Mouse (Mus musculus): ENCODE results near the gene Mllt1. TPM values are rescaled to one million over a fixed set of nuclear protein-coding genes. Genes with fewer than 3 reads are reported as not detected.
A peak's percentile ranks its signal among the peaks of the same experiment; 100 is the strongest.

Gene Mllt1
- total and polyA plus RNA-seq, 3 experiments: 17.1 to 40.4 (median 20.3) TPM

- peaks cover 31% of the 10 kb centered on the region for H3K79me2 ChIP-seq (replicated peaks; ENCODE audit: control insufficient read depth, extremely low read depth, insufficient read depth, poor library complexity, severe bottlenecking)
- no peak overlapping the region for H3K4me2 ChIP-seq (ENCODE audit: insufficient read depth, low read depth, poor library complexity, severe bottlenecking)
- H3K9me3 ChIP-seq (replicated peaks; ENCODE audit: low read length): no peaks in the 10 kb centered on the region
- H3K27ac ChIP-seq (ENCODE audit: insufficient read depth, low read depth): no peak overlapping the region
- H3K9ac ChIP-seq (ENCODE audit: insufficient read depth, low read depth): no peak overlapping the region
- in situ Hi-C loops (cut with MboI; ENCODE audit: low pct_ligation_motif_present, low pct_unique_long_range_greater_than_20kb, low sequenced_read_pairs) (no loop called here), dilution Hi-C loops (cut with MboI; ENCODE audit: extremely low pct_ligation_motif_present, extremely low pct_unique_long_range_greater_than_20kb, low sequenced_read_pairs) (no loop called here)
- no peak for DNase-seq (ENCODE audit: extremely low read depth)
- H3K4me1 ChIP-seq (ENCODE audit: control insufficient read depth in 1 of 2, insufficient read depth in 2 of 2): peaks cover 11 to 31% of the 10 kb centered on the region in 2 experiments
- peaks cover 9% of the 10 kb centered on the region for H3K27me3 ChIP-seq (replicated peaks)
- TF ChIP-seq ZC3H11A (IDR thresholded peaks at IDR 0.05; ENCODE audit: low read depth, low read length) (no peak), SIN3A (IDR thresholded peaks at IDR 0.05; ENCODE audit: low read length) (no peak), ZNF384 (IDR thresholded peaks at IDR 0.05; ENCODE audit: low read depth, low read length) (no peak), RCOR1 (conservative IDR thresholded peaks at IDR 0.05; ENCODE audit: low read depth, low read length) (no peak), MYC (IDR thresholded peaks at IDR 0.05; ENCODE audit: low read depth, low read length) (no peak), ZKSCAN1 (IDR thresholded peaks at IDR 0.05; ENCODE audit: borderline replicate concordance, low read depth, low read length) (no peak), KAT2A (IDR thresholded peaks at IDR 0.05; ENCODE audit: insufficient replicate concordance, low read length) (no peak)
- no peak overlapping the region for H3K4me3 ChIP-seq (replicated peaks in 1 of 3; ENCODE audit: low read depth in 2 of 3, low read length in 2 of 3, poor library complexity in 1 of 3)
- H3K36me3 ChIP-seq (replicated peaks in 1 of 2; ENCODE audit: control insufficient read depth in 1 of 2, insufficient read depth in 1 of 2, low read length in 1 of 2): peaks cover 6 to 22% of the 10 kb centered on the region in 2 experiments
Observed at GRCm38 (mm10) chr17:56936731-56937130, 1.5 kb upstream of the Mllt1 start.

- Histone ChIP-seq H3K9ac (ENCODE audit: insufficient read depth, low read depth) (peak overlapping the region; percentile 84), H3K27ac (ENCODE audit: insufficient read depth, low read depth) (peak overlapping the region; percentile 43; the same call in 1 of the 2 replicates)
- dilution Hi-C loops (cut with MboI; ENCODE audit: extremely low pct_ligation_motif_present, extremely low pct_unique_long_range_greater_than_20kb, low sequenced_read_pairs): no loop called here
Observed at GRCm38 (mm10) chr17:56934545-56935330, 477 bp downstream of the Mllt1 start.

GRCm38 (mm10) chr17:56933395-56933794 lies 1.8 kb downstream of the Mllt1 start:
- Histone ChIP-seq H3K9me3 (replicated peaks; ENCODE audit: low read length) (no peaks in the 10 kb centered on the region), H3K79me2 (replicated peaks; ENCODE audit: control insufficient read depth, extremely low read depth, insufficient read depth, poor library complexity, severe bottlenecking) (peaks cover 46% of the 10 kb centered on the region), H3K4me3 (replicated peaks in 1 of 3; ENCODE audit: low read depth in 2 of 3, low read length in 2 of 3, poor library complexity in 1 of 3) (no peak overlapping the region), H3K36me3 (replicated peaks in 1 of 2; ENCODE audit: control insufficient read depth in 1 of 2, insufficient read depth in 1 of 2, low read length in 1 of 2) (peaks cover 6 to 51% of the 10 kb centered on the region in 2 experiments), H3K9ac (ENCODE audit: insufficient read depth, low read depth) (no peak overlapping the region), H3K4me1 (ENCODE audit: control insufficient read depth in 1 of 2, insufficient read depth in 2 of 2) (peaks cover 17 to 58% of the 10 kb centered on the region in 2 experiments), H3K27ac (ENCODE audit: insufficient read depth, low read depth) (no peak overlapping the region), H3K4me2 (ENCODE audit: insufficient read depth, low read depth, poor library complexity, severe bottlenecking) (0 out of 2 replicates have a peak overlapping the region, but pooled peaks have one; percentile 30), H3K27me3 (replicated peaks) (peaks cover 5% of the 10 kb centered on the region)
- in situ Hi-C loops (cut with MboI; ENCODE audit: low pct_ligation_motif_present, low pct_unique_long_range_greater_than_20kb, low sequenced_read_pairs) (no loop called here), dilution Hi-C loops (cut with MboI; ENCODE audit: extremely low pct_ligation_motif_present, extremely low pct_unique_long_range_greater_than_20kb, low sequenced_read_pairs) (no loop called here)
- no peak for DNase-seq (ENCODE audit: extremely low read depth)
- no peak for TF ChIP-seq RAD21 (IDR thresholded peaks at IDR 0.05; ENCODE audit: low read depth, low read length)
- TF ChIP-seq UBTF (IDR thresholded peaks at IDR 0.05; ENCODE audit: low read depth, low read length): no peak
- TF ChIP-seq ETS1 (conservative IDR thresholded peaks at IDR 0.05; ENCODE audit: low read depth, low read length): no peak
- TF ChIP-seq MAZ (IDR thresholded peaks at IDR 0.05; ENCODE audit: low read depth, low read length): no peak
- no peak for TF ChIP-seq CHD2 (IDR thresholded peaks at IDR 0.05; ENCODE audit: low read length)
- TF ChIP-seq ZMIZ1 (IDR thresholded peaks at IDR 0.05; ENCODE audit: low read depth, low read length): no peak
- TF ChIP-seq BHLHE40 (IDR thresholded peaks at IDR 0.05; ENCODE audit: low read depth, low read length): no peak
- no peak for TF ChIP-seq MAX (IDR thresholded peaks at IDR 0.05; ENCODE audit: low read length)
- no peak for TF ChIP-seq TBP (conservative IDR thresholded peaks at IDR 0.05; ENCODE audit: low read depth, low read length)
- no peak for TF ChIP-seq CHD1 (IDR thresholded peaks at IDR 0.05; ENCODE audit: low read depth, low read length)
- TF ChIP-seq POLR2AphosphoS2 (IDR thresholded peaks at IDR 0.05; ENCODE audit: low read depth, low read length): no peak
- TF ChIP-seq NELFE (IDR thresholded peaks at IDR 0.05; ENCODE audit: low read depth, low read length): no peak
- TF ChIP-seq JUN (IDR thresholded peaks at IDR 0.05; ENCODE audit: insufficient read depth, low read depth, low read length): no peak
- TF ChIP-seq MYC (IDR thresholded peaks at IDR 0.05; ENCODE audit: low read depth, low read length): no peak
- no peak for TF ChIP-seq JUND (conservative IDR thresholded peaks at IDR 0.05; ENCODE audit: low read depth, low read length)
- no peak for TF ChIP-seq POLR2A (IDR thresholded peaks at IDR 0.05; ENCODE audit: low read depth, low read length)

More at GRCm38 (mm10) chr17:56934545-56935330, 477 bp downstream of the Mllt1 start:
- H3K27me3 ChIP-seq (replicated peaks): peaks cover 9% of the 10 kb centered on the region
- in situ Hi-C loops (cut with MboI; ENCODE audit: low pct_ligation_motif_present, low pct_unique_long_range_greater_than_20kb, low sequenced_read_pairs): no loop called here
- peaks cover 45% of the 10 kb centered on the region for H3K79me2 ChIP-seq (replicated peaks; ENCODE audit: control insufficient read depth, extremely low read depth, insufficient read depth, poor library complexity, severe bottlenecking)
- peaks cover 17 to 51% of the 10 kb centered on the region in 2 experiments for H3K4me1 ChIP-seq (ENCODE audit: control insufficient read depth in 1 of 2, insufficient read depth in 2 of 2)
- peak overlapping the region; percentile 74 for H3K4me2 ChIP-seq (ENCODE audit: insufficient read depth, low read depth, poor library complexity, severe bottlenecking)
- peak overlapping the region; percentile 73 to 99 (median 98) for H3K4me3 ChIP-seq (replicated peaks in 1 of 3; ENCODE audit: low read depth in 2 of 3, low read length in 2 of 3, poor library complexity in 1 of 3)
- TF ChIP-seq SMC3 (IDR thresholded peaks at IDR 0.05; ENCODE audit: low read depth, low read length) (no peak), MYC (IDR thresholded peaks at IDR 0.05; ENCODE audit: low read depth, low read length) (0 out of 2 replicates have a peak, but pooled peaks have one; percentile 17), CHD2 (IDR thresholded peaks at IDR 0.05; ENCODE audit: low read length) (peak; percentile 93), KAT2A (IDR thresholded peaks at IDR 0.05; ENCODE audit: insufficient replicate concordance, low read length) (no peak), UBTF (IDR thresholded peaks at IDR 0.05; ENCODE audit: low read depth, low read length) (no peak), RAD21 (IDR thresholded peaks at IDR 0.05; ENCODE audit: low read depth, low read length) (no peak), SIN3A (IDR thresholded peaks at IDR 0.05; ENCODE audit: low read length) (peak; percentile 36; the same call in 1 of the 2 replicates), ZC3H11A (IDR thresholded peaks at IDR 0.05; ENCODE audit: low read depth, low read length) (no peak)
- peaks cover 6 to 39% of the 10 kb centered on the region in 2 experiments for H3K36me3 ChIP-seq (replicated peaks in 1 of 2; ENCODE audit: control insufficient read depth in 1 of 2, insufficient read depth in 1 of 2, low read length in 1 of 2)
- no peaks in the 10 kb centered on the region for H3K9me3 ChIP-seq (replicated peaks; ENCODE audit: low read length)
- peak; percentile 13 for DNase-seq (ENCODE audit: extremely low read depth)
